Mouse (Mus musculus) ES-CJ7 (cell line): ENCODE results near the gene Gm1123.
A peak's percentile ranks its signal among the peaks of the same experiment; 100 is the strongest.

Source experiments
- DNase-seq: peaks from one replicate; pipeline ENCODE4 v3.0.0; 2011; ENCODE audit warnings: low read depth, low spot score

The Gm1123 gene

DNA sequence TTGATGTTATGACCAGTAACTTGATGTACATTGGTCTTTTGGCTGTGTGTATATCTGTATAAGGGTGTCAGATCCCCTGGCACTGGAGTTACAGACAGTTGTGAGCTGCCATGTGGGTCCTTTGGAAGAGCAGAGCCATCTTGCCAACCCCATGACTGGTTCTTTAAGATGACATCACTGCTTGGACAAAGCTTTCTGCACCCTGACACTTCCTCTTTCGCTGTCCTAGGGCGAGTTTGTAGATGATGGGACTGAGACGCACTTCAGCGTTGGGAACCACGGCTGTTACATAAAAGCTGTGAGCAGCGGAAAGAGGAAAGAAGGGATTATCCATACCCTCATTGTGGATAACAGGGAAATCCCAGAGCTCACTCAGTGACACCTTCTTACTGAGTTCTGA lies 34.2 kb downstream of the Gm1123 start:
- DNase-seq: no peak

DNA sequence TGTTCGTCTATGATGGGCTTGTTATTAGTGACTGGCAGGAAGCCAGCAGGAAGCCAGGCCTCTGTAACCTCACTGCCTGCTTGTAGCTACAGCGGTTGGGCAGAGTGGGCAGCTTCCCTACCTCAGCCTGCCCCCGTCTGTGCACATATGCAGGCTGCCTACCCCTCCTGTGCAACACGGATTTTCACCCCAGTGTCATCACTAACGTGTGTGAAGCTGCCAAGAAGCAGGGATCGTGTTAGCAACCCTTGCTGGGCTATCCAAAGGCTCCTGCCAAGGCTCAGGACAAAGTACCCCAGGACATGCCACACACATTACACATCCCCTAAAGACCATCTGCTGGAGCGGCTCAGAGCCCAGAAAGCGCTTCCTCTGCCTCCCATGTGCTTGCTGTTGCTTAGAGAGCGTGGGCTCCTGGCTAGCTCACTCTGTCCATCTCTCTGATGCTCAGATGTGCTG lies 35.6 kb downstream of the Gm1123 start:
- no peak for DNase-seq

DNA sequence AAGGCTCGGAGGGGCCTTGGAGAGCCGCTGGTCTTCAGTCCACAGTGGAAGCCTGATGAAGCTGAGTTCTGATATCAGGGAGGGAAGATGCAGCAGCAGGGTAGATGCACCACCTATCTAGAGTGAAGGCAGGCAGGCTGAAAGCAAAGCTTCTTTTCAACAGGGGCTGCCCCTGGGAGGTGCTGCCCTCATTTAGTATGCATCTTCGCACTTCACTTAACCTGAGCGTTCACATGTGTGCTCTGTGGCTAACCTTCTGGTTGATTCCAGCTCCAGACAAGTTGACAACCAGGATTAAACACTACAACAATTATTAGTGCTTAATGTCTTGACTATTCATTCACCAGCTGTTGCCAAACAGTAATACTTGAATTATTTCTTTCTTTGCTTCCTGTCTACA lies 41.4 kb downstream of the Gm1123 start:
- DNase-seq: no peak

DNA sequence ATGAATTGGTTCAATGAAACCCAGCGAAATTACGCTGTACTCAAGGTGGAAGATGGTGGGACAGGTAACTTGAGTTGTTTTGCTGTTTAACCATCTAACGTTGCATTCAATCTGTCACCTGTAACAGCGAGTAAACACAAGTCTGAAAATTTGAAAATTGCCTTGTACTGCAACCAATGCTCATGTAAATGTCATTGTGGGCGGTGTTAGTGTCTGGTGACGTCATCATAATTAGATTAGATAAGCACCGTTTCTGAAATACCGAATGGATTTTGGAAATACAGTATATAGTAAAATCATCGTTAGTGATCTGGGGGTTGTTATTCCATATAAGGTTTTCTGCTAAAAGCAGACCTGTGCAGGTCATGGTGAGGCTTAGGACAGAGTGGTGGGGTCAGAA lies 48.4 kb downstream of the Gm1123 start:
- DNase-seq: no peak

DNA sequence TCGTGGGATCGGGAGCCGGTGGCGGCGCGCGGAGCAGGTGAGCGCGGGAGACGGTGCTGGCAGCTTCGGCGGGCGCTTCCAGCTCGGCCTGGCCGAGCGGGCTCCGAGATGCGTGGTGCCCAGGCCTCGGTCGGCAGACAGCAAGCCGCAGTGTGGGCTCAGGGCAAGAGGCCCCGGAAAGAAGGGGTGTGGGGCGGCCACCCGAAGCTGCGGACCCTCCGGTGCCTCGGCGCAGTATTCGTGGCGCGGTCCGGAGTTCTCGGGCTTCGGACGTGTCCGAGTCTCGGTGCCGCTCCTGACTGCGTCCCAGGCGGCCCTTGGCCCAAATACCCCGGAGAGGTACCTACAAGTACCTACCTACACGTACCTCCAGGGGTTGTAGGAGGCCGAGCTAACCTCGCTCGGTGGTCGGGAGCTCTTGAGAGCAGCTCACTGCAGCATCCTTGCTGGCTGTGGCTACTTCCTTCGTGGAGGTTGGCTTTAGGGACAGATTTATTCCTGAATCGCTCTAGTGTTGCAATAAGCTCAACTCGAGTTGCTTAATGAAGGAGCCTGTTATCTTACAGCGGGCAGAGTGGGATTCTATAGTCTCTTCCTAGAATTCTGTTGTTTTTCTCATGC lies 48.9 kb downstream of the Gm1123 start:
- peak; percentile 66 for DNase-seq

DNA sequence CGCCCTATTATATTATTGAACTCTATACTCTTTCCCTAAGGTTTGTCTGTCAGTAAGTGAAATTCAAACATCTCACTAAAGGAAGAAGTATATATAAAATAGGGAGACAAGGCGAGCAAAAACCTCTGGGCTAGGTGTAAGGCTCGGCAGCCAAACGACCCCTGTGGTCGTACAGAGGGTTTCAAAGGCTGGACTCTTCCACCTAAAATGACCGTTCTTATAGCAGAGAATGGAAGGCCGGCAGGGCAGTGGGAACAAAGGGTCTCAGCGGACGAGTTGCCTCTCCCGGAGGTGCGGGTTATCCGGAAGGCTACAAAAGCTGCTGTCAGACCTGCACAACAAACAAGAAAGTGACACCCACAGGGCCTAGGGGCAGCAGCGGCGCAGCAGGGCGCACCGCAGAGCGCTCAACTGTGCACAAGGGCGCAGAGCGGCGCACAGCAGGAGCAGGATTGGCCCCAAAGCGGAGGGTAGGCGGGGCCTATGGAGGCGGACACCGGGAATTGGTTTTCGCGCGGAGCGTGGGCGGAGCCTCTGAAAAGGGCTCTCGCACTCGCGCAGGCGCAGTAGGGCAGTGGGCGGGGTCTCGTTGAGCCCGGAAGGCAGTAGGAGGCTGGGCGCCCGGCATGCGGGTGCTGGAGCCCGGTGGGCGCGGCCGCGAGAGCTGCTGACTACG lies 49.6 kb downstream of the Gm1123 start, which contains the start of gene Faim:
Gene Faim (plus strand): TSS at position 574 of the 676 bp plus-strand sequence.
- peak; percentile 98 for DNase-seq

DNA sequence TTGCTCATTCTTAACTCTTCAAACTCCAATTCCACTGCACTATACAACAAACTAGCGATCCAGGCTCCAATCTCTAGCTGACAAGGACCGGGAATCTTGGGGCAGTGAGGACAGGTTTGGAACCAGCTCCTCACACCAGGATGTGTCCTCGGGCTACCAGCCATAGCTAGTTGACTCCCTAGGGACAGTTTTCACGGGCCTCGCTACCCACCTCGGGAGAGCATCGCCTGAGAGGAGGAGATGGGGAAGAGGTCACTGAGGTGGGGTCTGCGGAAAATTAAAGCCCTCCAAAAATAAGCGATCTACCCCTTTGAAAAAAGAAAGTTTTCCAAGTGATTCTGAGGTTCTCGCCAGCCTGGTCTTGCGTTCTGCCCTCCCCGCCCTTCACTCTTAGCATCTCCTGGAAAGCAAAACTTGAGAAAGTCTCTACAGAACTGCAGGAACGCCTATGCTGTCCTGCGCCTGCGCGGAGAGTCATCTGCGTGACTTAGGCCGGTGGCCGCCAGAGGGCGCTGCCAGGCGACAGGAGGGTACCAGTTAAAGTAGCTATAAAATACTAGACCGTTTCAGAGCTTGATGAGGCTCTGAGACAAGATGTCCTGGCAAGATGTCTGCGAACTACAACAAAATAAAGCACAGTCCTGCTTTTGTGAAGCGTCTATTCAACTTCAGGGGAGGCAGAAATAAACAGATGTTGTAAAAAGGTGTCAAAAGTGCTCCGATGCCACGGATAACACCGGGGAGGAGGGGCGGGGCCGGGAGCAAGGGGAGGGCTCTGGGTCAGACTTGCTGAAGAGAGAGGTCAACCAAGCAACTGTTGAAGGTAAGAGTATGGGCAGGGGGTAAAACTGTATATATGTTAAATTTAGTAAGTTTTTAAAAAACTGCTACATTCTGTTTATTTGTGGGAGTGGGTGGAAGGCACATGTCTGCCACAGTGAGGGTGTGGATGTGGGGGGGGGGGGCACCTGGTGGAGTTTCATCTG lies 55.8 kb downstream of the Gm1123 start:
- DNase-seq: peak; percentile 93

DNA sequence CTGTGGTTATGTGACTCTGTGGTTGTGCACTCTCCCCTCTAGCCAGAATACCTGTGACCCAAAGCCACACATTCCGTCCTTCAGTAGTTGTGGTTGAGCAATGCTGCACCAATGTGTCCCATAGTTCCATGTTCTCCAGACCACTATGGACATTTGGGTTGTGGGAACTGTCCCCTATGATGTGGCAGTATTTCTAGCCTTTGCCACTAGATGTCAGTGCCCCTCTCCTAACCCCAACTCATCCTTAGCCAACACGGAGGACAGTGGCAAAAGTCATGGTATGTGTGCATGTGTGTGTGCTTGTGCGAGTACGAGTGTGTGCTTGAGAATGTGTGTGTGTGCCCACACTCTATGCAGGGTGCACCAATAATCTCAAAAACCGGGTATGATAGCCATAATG lies 59.0 kb downstream of the Gm1123 start:
- DNase-seq: peak; percentile 59

DNA sequence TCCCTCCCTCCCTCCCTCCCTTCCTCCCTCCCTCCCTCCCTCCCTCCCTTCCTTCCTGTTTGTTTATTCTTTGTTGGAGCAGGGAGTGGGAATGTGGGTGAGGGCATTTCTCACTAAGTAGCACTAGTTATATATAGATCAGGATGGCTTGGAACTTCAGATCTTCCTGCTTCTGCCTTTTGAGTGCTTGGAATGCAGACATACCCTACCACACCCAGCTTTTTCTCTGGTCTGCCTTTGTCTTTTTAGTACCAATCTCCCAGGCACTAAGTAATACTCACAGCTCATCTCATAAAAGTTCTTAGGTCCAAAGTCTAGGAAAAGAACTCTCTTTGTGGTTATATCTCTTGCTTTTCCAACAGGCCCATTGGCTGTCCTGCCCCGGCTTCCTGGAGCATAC lies 59.4 kb downstream of the Gm1123 start:
- DNase-seq: peak; percentile 43

DNA sequence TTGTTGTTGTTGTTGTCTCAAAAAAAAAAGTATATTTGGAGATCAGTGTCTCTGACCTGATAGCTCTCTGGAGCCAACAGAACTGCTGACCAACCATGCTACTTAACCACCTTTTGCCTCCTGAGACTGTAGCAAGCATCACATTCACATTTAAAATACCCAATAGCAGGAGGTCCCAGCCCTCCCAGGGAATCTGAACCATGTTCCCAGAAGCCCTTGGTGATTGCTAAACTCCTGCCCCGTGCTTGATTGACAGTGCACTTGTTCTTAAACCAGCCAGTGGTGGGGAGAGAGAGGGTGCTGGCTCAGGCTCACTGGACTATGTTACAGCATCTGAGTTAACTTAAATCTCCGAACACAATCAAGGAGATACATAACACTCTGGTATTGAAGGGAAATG lies 60.6 kb downstream of the Gm1123 start:
- peak; percentile 58 for DNase-seq

DNA sequence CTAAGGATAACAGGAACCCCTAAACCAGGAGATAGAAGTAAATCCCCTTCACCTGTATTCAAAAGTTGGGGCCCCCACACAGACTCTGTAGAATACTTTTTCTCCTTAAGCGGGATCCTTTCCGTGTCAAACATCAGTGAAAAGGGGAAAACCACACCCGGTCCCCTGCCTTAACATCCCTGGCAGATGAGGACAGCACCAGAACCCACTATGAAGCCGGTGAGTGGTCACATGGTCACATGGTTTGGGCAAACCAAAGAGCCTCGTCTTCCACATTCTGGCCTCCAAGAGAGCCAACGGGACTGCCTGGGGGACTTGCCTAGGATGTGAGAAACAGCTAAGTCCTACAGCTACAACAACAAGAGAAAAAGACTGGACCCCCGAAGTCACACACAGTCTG lies 62.0 kb downstream of the Gm1123 start:
- no peak for DNase-seq

DNA sequence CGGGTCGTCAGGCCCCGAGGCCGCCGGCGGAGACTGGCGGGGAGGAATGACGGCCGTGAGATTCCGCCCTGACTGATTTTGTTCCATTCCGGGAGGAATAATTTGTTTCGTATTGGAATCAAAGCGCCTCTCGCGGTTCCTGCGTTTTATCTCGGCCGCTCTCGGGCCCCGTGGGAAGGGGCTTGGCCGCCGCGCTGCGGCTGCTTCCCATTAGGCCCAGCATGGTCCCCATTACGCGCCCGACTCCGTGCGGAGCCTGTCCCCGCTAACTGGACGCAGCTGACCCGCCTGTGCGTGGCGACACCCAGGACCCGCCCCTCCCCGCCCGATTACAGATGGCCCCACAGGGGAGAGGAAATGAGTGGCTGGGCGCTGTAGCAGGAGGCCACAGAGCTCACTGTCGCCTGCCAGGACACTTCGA lies 62.4 kb downstream of the Gm1123 start:
- no peak for DNase-seq

DNA sequence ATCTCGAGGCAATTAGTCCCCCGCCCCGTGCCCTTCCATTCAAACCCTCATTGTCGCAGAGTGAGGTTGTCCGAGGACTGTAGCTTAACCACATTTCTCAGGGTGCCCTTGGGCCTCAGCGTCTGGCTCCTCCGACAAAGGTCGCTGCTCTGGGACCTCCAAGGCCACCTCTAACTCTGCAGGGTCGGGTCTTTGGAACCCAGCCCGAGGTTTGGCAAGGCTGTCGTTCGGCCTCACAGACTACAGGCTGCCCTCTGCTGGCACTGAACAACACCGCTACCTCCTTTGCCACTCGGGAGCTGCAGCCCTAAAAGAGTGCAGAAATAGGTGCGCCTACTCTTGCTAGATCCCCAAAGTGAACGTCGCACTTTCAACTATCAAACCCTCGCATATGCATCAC lies 70.4 kb downstream of the Gm1123 start:
- DNase-seq: peak; percentile 71

DNA sequence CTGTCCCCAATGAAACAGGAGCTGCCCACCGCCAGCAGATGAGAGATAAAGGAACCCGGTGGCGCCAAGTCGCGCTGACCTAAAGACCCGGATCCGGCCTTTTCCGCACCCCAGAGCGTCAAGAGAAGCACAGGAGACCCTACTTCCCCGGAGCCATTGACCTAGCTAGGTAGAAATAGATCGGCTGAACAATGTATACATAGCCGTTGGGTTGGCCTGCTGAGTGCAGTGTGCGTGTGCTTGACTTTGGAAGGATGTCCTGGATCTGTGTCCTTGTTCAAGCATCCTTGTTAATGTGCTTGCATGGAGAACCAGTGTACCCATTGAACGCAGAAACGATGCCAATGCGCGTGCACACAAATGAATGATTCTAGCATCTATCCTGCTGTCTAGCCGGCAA lies 71.9 kb downstream of the Gm1123 start:
- no peak for DNase-seq

DNA sequence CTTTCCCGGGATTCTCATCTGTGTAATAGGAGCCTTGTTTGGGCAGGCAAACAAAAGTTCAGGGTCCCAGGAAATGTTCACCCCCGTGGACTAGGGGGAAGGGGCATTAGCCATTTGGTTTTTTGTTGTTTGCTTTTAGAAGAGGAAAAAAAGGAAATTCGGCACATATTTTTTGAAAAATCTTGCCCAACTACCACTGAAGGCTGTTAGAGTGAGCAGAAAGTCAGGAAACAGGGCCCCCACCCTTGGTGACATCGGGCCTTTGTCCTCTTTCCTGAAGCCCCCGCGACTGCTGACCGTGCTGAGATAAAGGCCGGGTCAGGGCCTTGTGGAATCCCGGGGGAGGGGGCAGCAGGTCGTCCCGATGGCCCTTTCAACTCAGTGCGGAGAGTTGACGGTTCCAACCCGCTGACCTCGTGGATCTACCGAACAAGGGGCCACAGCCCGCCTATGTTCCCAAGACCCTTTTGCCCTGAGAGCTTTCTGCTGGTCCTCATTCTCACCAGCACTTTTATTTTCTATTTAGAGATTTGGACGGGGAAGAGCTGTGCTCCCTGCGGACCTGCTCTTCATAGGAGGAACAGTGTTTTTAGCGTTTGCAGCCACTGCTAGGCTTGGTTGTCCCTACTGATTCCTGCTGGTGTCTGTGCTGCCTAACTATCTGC lies 72.9 kb downstream of the Gm1123 start:
- no peak for DNase-seq

DNA sequence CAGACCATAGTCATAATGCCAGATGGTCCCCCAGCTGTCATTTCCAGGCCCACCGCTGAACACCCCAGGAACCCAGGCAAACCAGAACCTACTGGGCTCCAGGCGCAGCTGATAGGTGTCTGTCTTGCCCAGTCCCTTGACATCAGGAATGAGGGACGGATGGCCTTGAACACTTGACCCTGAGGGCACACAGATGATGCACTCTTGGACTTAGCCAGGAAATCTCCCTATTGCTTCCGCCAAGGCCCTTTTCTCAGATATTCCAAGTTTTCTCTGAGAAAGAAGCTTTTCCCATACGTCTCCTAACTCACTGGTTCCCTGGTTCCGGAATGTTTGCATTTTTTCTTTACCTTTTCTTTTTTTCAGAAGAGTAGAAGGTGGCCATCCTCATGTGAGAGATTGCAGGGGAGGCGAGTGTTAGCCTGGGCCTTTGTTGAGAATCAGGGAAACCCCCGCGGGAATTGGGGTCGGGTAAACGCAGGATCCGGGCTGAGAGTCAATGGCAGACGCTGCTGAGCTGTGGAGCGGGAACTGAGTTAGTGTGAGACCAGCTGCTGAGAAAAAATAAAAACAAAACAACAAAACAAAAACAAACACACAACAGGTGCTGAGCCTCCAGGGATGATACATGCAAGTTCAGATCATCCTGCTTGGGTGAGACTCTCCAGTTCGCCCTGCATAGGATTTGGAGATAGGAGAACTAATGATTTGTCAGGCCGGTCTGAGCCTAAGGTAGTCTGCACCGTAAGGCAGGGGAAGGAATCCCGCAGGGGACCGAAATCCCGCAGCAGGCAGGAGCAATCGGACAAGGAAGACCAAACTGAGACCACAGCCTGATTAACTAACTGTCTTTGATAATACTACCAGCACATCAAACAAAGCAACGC lies 73.7 kb downstream of the Gm1123 start:
- DNase-seq: no peak

DNA sequence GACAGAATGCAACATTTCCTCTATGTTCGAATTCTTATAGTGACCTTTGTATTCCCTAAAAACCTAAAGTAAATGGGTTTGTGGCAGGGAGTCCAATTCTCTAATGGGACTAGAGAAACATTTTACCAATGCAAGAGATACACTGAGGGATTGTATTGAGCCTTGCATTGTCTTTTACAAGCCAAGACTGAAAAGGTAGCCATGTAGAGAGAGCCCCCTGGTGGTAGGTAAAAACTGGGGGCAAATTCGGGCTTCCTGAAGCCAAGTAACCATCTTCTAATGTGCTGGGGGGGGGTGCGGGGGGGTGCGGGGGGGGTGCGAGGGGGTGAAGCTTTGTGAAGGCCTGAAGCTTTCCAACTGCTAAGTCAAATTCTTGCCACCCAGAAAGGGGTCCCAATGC lies 75.2 kb downstream of the Gm1123 start:
- no peak for DNase-seq

DNA sequence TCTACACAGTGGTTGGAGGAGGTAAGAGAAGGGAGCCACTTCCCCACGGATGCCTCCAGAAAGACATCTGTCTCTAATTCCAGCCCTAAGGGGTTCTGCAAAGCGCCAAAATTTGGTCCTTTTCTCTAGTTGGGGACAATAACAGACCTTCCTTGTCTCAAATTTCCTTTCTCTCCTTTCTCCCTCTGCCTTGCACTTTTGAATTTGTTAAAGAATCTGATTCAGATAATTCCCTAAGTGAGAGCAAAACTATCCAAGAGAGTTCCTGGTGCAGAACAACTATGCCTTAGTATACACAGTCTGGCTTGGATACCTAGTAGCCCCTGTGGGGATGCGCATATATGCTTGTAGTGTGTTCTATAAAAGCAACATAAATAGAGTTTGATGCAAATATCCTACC lies 75.7 kb downstream of the Gm1123 start:
- DNase-seq: no peak

DNA sequence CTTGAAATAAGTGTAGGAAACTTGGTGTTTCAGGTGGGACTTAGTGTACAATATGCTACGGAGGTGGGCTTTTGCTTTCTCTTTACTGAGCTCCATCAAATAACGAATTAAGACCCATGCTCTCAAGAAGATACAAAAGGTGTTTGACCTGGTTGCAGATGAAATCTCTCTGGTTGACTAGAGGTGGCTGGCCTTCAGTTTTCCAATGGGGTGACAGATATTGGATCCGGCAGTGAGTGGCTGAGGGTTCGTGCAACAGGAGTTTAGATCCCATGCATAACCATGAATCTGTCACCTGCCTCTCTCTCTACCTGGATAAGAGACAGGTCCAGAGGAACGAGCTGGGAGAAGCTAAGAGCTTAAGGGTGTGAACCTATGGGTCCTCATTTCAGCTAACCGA lies 76.9 kb downstream of the Gm1123 start:
- no peak for DNase-seq

DNA sequence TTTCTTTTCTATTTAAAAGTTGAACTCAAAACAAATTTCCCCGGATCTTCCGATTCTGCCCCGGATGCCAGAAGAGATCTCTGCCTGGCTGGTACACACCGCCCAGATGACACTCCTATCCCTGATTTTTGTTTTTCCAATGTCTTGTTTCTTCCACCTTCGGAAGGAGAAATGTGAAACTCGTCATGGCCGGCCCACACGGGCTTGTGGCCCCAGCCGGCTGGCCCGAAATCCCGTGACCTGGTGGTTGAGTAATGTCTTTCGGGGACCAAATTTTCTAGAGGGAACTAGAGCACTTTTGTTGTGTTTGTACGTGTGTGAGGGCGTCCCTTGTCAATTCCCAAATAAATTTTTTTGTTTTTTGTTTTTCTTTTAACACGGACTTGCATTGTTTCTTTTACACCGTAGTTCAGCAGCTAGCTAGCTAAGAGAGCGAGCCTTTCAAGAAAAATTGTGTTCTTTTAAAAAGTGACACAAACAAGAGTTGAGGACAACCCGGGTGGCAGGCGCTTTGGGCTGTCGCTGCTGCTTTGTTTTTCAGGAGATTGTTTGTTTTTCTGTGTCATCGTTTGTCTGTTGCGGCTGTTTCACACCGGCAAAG lies 77.7 kb downstream of the Gm1123 start:
- no peak for DNase-seq
